Mouse (Mus musculus) layer of hippocampus, postnatal 25 days (tissue): ENCODE measurements at regions not wholly inside any gene's neighbourhood (a gene's known extent, or its start where the extent isn't known, plus 50 kb on each side); places are given as distances from the start of the nearest gene placed in this dataset.
A peak's percentile ranks its signal among the peaks of the same experiment; 100 is the strongest.
"Not testable (repeated sequence)": the region's sequence is repeated elsewhere in the genome, so short reads cannot be mapped to it uniquely, and the experiment has no call there.

ENCODE experiments used
- DNase-seq, 2 experiments: peaks; one replicate each; pipeline ENCODE4 v3.0.0; 2022; ENCODE audit warnings: mixed read lengths in 2 of 2, low spot score in 1 of 2; ENCODE audit errors: extremely low spot score in 1 of 2
- microRNA-seq, 2 experiments: library from miRNA; unstranded; fragments of <30 nt; microRNA quantifications; one replicate each; pipeline ENCODE4 v1.2.0; 2021

DNA sequence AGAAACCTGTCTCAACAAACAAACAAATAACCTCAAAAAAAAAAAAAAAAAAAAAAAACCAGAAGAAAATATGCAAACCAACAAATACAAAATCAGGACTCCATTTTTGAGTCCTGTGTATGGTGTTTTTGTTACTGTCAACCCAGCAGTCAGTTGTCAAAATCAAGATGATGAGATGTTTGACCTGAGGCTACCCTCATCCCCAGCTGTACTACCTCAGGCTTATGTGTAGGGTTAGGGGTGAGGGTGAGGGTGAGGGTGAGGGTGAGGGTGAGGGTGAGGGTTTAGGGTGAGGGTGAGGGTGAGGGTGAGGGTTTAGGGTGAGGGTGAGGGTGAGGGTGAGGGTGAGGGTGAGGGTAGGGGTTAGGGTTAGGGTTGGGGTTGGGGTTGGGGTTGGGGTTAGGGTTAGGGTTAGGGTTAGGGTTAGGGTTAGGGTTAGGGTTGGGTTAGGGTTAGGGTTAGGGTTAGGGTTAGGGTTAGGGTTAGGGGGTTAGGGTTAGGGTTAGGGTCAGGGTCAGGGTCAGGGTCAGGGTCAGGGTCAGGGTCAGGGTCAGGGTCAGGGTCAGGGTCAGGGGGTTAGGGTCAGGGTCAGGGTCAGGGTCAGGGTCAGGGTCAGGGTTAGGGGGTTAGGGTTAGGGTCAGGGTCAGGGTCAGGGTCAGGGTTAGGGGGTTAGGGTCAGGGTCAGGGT lies 97.0 kb upstream of the Vmn2r87 start:
- peak in 1 of 2 experiments; percentile 10 for DNase-seq

DNA sequence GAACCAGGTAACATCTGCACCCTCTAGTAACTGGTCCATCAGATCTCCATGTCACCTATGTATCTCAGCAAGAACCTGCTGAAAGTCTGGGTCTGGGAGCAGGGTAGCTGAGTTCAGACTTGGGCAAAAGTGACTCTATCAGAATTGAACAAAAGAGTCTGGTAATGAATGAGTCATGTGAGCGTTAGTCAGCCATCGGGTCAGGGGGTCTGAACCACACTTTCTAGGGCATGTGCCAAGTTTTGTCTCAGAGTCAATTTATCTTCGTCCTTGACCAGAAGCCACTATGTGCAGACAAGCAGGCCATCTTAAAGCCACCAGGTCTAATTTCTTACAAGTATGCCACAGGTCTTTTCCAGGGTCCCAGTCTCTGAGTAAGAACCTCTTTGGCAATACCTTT lies 69.2 kb upstream of the Vmn2r87 start:
- not testable (repeated sequence) for DNase-seq

DNA sequence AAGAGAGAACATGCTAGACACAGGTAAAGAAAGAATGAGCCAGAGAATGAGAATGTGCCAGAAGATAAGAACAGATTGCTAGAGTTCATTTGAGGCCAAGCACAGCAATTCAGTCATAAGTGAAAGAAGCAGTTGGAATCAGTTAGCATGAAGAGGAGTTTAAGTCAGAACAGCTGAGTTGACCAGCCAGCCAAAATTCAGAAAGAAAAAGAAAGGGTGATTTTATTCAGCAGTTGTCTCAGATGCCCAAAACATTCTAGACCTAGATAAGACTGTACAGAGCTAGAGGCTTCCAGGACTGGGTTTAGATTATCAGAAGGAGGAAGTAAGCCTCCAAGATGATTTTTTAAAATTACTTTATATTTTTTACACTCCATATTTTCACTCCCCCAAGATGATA lies 51.4 kb upstream of the Vmn2r87 start:
- no peak for DNase-seq

Small RNA genes lying in the stretch of these regions (microRNA-seq; reads per million reads assigned to microRNA genes)
- gene Gm26445: 0 reads per million in 2 experiments
